Mouse (Mus musculus): ENCODE measurements around the gene Xpnpep1. TPM values are rescaled to one million over a fixed set of nuclear protein-coding genes. Genes with fewer than 3 reads are reported as not detected.

Gene Xpnpep1
- total and polyA plus RNA-seq, 2 experiments from 2014 or later = 98.6 to 115 TPM

DNA sequence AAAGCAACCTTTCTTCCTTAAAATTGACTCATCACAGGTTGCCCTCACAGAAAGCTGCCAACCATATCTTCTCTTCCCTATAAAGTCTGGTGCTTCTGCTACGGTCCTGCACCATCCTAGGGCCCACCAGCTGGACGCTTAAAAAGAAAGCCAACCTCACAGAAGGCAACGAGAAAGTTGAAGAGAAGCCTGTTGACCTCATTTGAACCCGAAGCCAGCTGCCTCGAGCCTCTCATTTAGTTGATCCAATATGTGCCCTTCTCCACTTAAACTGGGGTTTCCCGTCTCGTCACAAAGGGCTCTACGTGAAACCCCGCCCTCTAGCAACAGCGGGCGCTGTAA is 35.9 kb upstream of the Xpnpep1 start:
- no peak for ATAC-seq
- WGBS = 87% methylated on average over 11 of the region's 11 CpGs
- Histone ChIP-seq H3K9ac (replicated peaks; ENCODE audit: low read length) (no peak overlapping the region), H3K36me3 (ENCODE audit: insufficient read depth, low read length) (no peaks in the 10 kb centered on the region), H3K9me3 (ENCODE audit: low read length) (no peaks in the 10 kb centered on the region), H3K4me1 (ENCODE audit: insufficient read depth, low read length) (no peaks in the 10 kb centered on the region), H3K4me3 (ENCODE audit: low read length) (no peak overlapping the region), H3K4me2 (ENCODE audit: low read depth, low read length) (no peak overlapping the region), H3K27ac (no peak overlapping the region), H3K27me3 (ENCODE audit: insufficient read depth, low read length) (no peaks in the 10 kb centered on the region)
- TF ChIP-seq CTCF (IDR thresholded peaks at IDR 0.05; ENCODE audit: low read depth) = no peak
- no peak for DNase-seq (ENCODE audit: low spot score)

DNA sequence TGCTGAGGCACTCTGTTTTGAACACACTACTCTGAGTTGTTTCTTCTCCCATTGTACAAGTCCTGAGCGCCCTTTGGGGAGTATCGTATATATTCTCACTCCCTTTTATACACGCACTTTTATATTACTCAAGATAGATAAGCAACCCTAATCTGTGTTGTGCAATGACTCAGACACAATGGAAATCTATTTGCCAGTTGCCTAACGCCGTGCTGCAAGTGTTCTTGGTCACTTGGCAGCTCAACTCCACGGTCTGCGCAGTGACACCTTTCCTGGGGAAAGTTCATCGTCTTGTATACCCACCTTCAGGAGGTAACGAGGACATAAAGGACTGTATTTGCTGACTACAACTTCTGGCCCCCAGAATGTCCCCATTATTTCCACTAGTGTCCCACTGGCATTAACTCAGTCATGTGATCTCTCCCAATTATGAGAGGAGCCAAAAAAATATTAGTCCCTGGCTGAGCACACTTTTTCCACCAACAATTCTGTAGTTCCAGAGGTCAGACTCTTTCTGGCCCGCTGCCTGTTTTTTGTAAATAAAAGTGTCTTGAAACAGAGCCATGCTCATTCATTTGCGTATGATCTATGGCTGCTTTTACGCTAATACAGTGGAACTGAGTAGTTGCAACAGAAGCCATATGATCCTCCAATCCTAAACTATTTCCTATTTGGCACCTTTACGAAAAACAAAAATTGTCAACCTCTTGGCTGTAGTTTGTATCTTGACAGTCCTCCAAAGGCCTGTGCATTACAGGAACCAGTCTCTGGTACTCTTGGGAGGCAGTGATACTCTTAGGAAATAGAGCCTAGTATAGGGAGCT is 35.1 kb upstream of the Xpnpep1 start:
- no peak for DNase-seq (ENCODE audit: low spot score)
- WGBS = 83% methylated on average over 13 of the region's 13 CpGs

DNA sequence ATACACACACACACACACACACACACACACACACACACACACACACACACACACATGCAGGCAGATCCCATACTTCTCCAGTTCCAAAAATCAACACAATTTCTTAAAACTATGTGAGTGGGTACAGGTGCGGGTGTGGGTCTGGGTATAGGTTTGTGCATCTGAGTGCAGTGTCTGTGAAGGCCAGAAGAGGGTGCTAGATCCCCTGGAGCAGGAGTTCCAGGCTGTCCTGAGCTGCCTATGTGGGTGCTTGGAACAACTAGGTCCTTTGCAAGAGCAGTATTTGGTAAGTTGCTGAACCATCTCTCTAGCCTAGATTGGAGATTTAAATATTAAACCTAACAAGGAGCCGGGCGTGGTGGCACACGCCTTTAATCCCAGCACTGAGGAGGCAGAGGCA is 33.5 kb upstream of the Xpnpep1 start:
- no peaks in the 10 kb centered on the region for H3K4me1 ChIP-seq (ENCODE audit: insufficient read depth, low read length)
- no peak; the same call in 1 of the 2 replicates for TF ChIP-seq CTCF (IDR thresholded peaks at IDR 0.05; ENCODE audit: low read depth)
- WGBS = 96% methylated on average over 4 of the region's 4 CpGs
- H3K27me3 ChIP-seq (ENCODE audit: insufficient read depth, low read length) = no peaks in the 10 kb centered on the region
- ATAC-seq (no peak), DNase-seq (ENCODE audit: low spot score) (no peak)
- H3K36me3 ChIP-seq (ENCODE audit: insufficient read depth, low read length) = no peaks in the 10 kb centered on the region
- H3K9me3 ChIP-seq (ENCODE audit: low read length) = no peaks in the 10 kb centered on the region
- H3K27ac ChIP-seq = no peak overlapping the region
- no peak overlapping the region for H3K9ac ChIP-seq (replicated peaks; ENCODE audit: low read length)
- H3K4me2 ChIP-seq (ENCODE audit: low read depth, low read length) = no peak overlapping the region
- no peak overlapping the region for H3K4me3 ChIP-seq (ENCODE audit: low read length)

More for the DNA sequence above, 35.1 kb upstream of the Xpnpep1 start:
- Histone ChIP-seq H3K27ac (no peak overlapping the region), H3K9me3 (ENCODE audit: low read length) (no peaks in the 10 kb centered on the region), H3K4me3 (ENCODE audit: low read length) (no peak overlapping the region), H3K4me2 (ENCODE audit: low read depth, low read length) (no peak overlapping the region), H3K36me3 (ENCODE audit: insufficient read depth, low read length) (no peaks in the 10 kb centered on the region), H3K27me3 (ENCODE audit: insufficient read depth, low read length) (no peaks in the 10 kb centered on the region), H3K4me1 (ENCODE audit: insufficient read depth, low read length) (no peaks in the 10 kb centered on the region), H3K9ac (replicated peaks; ENCODE audit: low read length) (no peak overlapping the region)
- TF ChIP-seq CTCF (IDR thresholded peaks at IDR 0.05; ENCODE audit: low read depth) = no peak
- ATAC-seq = no peak

DNA sequence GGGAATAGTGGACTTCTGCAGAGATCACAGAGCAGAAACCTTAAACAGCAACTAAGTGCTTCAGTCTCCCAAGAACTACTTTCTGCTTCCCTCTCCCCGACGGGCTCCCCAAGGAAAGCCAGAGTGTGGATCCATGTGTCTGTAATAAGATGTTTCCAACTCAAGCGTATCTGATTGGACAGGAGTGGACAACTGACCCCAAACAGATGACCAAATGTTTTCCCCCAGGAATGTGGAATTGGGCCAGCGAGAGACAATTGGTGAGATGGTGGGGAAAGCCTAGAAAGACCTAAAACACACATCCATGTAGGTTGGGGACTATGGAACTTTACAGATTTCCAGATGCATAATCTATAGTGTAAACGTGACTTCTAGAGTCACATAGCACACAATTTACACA is 32.4 kb upstream of the Xpnpep1 start:
- no peak for TF ChIP-seq CTCF (IDR thresholded peaks at IDR 0.05; ENCODE audit: low read depth)
- WGBS = 73% methylated on average over 5 of the region's 5 CpGs
- H3K9ac ChIP-seq (replicated peaks; ENCODE audit: low read length) = no peak overlapping the region
- H3K36me3 ChIP-seq (ENCODE audit: insufficient read depth, low read length) = no peaks in the 10 kb centered on the region
- H3K27me3 ChIP-seq (ENCODE audit: insufficient read depth, low read length) = no peaks in the 10 kb centered on the region
- no peak overlapping the region for H3K27ac ChIP-seq
- no peaks in the 10 kb centered on the region for H3K9me3 ChIP-seq (ENCODE audit: low read length)
- H3K4me1 ChIP-seq (ENCODE audit: insufficient read depth, low read length) = no peaks in the 10 kb centered on the region
- H3K4me2 ChIP-seq (ENCODE audit: low read depth, low read length) = no peak overlapping the region
- ATAC-seq = no peak
- no peak overlapping the region for H3K4me3 ChIP-seq (ENCODE audit: low read length)
- no peak for DNase-seq (ENCODE audit: low spot score)

DNA sequence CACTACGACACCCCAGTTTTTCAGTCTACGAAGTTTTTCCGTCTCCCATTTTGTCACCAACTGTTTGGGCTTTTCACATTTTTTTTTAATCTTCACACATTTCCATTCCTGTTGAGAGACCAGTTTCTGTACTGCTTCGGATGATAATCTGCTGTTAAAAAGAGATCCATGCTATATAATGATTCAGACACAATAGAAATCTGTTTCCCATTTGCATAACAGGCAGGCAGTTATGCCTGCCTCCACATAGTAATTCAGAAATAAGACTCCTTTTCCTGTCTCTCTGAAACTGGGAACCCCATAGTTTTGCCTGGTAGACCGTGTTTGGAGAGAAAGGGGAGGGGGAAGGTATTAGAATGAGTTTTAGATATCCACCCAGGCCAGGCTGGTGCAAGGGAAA is 31.6 kb upstream of the Xpnpep1 start:
- no peak overlapping the region for H3K4me2 ChIP-seq (ENCODE audit: low read depth, low read length)
- no peaks in the 10 kb centered on the region for H3K9me3 ChIP-seq (ENCODE audit: low read length)
- no peak overlapping the region for H3K9ac ChIP-seq (replicated peaks; ENCODE audit: low read length)
- no peak for DNase-seq (ENCODE audit: low spot score)
- ATAC-seq = no peak
- H3K4me1 ChIP-seq (ENCODE audit: insufficient read depth, low read length) = no peaks in the 10 kb centered on the region
- 59% methylated on average over 5 of the region's 5 CpGs for WGBS
- no peaks in the 10 kb centered on the region for H3K36me3 ChIP-seq (ENCODE audit: insufficient read depth, low read length)
- TF ChIP-seq CTCF (IDR thresholded peaks at IDR 0.05; ENCODE audit: low read depth) = no peak
- no peaks in the 10 kb centered on the region for H3K27me3 ChIP-seq (ENCODE audit: insufficient read depth, low read length)
- no peak overlapping the region for H3K27ac ChIP-seq
- no peak overlapping the region for H3K4me3 ChIP-seq (ENCODE audit: low read length)

DNA sequence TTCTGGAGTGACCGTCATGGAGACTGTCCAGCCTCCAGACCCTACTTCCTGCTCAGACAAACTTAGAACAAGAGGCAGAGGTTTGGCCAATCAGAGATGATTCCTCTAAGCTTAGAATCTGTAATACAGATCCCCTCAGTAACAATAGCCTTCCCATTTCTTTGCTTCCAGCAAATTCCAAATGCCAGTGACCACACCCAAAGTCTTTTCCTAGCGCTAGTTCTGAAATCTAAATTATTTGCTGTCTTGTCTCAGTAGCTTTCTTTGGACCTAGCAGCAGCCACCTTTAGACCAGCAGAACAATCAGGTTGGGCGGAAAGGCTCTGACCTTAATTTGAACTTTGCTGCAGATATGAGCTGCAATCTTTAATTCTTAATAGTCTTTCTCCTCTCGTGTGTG is 30.9 kb upstream of the Xpnpep1 start:
- Histone ChIP-seq H3K27me3 (ENCODE audit: insufficient read depth, low read length) (no peaks in the 10 kb centered on the region), H3K4me3 (ENCODE audit: low read length) (no peak overlapping the region), H3K36me3 (ENCODE audit: insufficient read depth, low read length) (no peaks in the 10 kb centered on the region), H3K4me1 (ENCODE audit: insufficient read depth, low read length) (no peaks in the 10 kb centered on the region), H3K9ac (replicated peaks; ENCODE audit: low read length) (no peak overlapping the region), H3K4me2 (ENCODE audit: low read depth, low read length) (no peak overlapping the region), H3K9me3 (ENCODE audit: low read length) (no peaks in the 10 kb centered on the region), H3K27ac (no peak overlapping the region)
- TF ChIP-seq CTCF (IDR thresholded peaks at IDR 0.05; ENCODE audit: low read depth) = no peak
- WGBS = 78% methylated on average over 4 of the region's 4 CpGs
- ATAC-seq (no peak), DNase-seq (ENCODE audit: low spot score) (no peak)

DNA sequence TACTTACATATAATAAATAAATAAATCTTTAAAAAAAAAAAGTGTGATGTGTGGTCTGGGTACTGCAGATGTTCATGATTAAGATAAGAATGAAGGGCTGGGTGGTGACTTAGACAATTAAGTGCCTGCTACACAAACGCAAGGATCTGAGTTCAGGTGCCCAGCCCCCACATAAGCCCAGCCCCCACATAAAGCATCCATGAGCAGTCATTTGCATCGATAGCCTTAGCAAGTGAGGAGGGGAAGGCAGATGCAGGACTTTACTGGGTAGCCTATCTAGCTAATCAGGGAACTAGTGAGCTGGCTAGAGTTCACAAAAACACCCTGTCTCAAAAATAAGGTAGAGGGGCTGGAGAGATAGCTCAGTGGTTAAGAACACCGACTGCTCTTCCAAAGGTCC is 29.4 kb upstream of the Xpnpep1 start:
- H3K4me2 ChIP-seq (ENCODE audit: low read depth, low read length) = no peak overlapping the region
- no peaks in the 10 kb centered on the region for H3K27me3 ChIP-seq (ENCODE audit: insufficient read depth, low read length)
- DNase-seq (ENCODE audit: low spot score) (no peak), ATAC-seq (no peak)
- no peak overlapping the region for H3K27ac ChIP-seq
- H3K36me3 ChIP-seq (ENCODE audit: insufficient read depth, low read length) = no peaks in the 10 kb centered on the region
- H3K4me3 ChIP-seq (ENCODE audit: low read length) = no peak overlapping the region
- WGBS = 86% methylated on average over 3 of the region's 3 CpGs
- H3K4me1 ChIP-seq (ENCODE audit: insufficient read depth, low read length) = no peaks in the 10 kb centered on the region
- TF ChIP-seq CTCF (IDR thresholded peaks at IDR 0.05; ENCODE audit: low read depth) = no peak
- H3K9ac ChIP-seq (replicated peaks; ENCODE audit: low read length) = no peak overlapping the region
- H3K9me3 ChIP-seq (ENCODE audit: low read length) = no peaks in the 10 kb centered on the region

Data from hindbrain, postnatal 0 days (tissue).